Mouse (Mus musculus): ENCODE measurements around the gene Qser1. TPM values are rescaled to one million over a fixed set of nuclear protein-coding genes. Genes with fewer than 3 reads are reported as not detected.
"Not testable (repeated sequence)": the region's sequence is repeated elsewhere in the genome, so short reads cannot be mapped to it uniquely, and the experiment has no call there.

Gene Qser1
- polyA plus RNA-seq, 1 experiment from 2014 or later, result 6.9 TPM

- H3K9me3 ChIP-seq (replicated peaks; ENCODE audit: low read length), result no peaks in the 10 kb centered on the region
- H3K36me3 ChIP-seq (ENCODE audit: insufficient read depth, low read length), result no peaks in the 10 kb centered on the region
- 78% methylated on average over 2 of the region's 2 CpGs for WGBS
- no peak overlapping the region for H3K27ac ChIP-seq
- H3K27me3 ChIP-seq (ENCODE audit: insufficient read depth, low read length), result no peaks in the 10 kb centered on the region
- no peaks in the 10 kb centered on the region for H3K4me1 ChIP-seq (replicated peaks; ENCODE audit: insufficient read depth, low read length)
- no peak for ATAC-seq (replicated peaks; ENCODE audit: low FRiP score, low read depth)
- TF ChIP-seq CTCF (IDR thresholded peaks at IDR 0.05; ENCODE audit: low read depth), result no peak
- no peak for DNase-seq (ENCODE audit: low spot score)
- no peak overlapping the region for H3K4me2 ChIP-seq (ENCODE audit: low read length)
- no peak overlapping the region for H3K4me3 ChIP-seq (replicated peaks; ENCODE audit: low read depth, low read length)
- H3K9ac ChIP-seq (ENCODE audit: low read depth, low read length), result no peak overlapping the region
Observed at GRCm38 (mm10) chr2:104832486-104832885, 15.9 kb upstream of the Qser1 start.

DNA sequence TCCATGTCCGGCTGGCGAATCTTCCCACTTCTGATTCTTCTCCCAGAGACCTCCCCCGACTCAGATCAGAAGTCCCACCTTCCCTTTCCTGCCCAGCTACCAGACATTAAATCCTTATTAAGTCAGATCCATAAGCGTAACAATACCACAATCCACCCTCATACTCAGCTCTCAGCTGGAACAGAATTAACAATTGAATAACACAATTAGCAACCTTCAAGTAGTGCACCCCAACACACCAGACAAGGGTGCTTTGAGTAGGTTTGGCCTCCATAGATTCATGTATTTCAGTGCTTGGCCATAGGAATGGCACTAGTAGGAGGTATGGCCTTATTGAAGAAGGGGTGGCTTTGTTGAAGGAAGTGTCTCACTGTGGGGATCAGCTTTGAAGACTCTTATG, 9.6 kb upstream of the Qser1 start:
- H3K4me3 ChIP-seq (replicated peaks; ENCODE audit: low read depth, low read length), result no peak overlapping the region
- H3K9me3 ChIP-seq (replicated peaks; ENCODE audit: low read length), result no peaks in the 10 kb centered on the region
- no peaks in the 10 kb centered on the region for H3K27me3 ChIP-seq (ENCODE audit: insufficient read depth, low read length)
- H3K4me2 ChIP-seq (ENCODE audit: low read length), result no peak overlapping the region
- WGBS, result 95% methylated on average over 4 of the region's 4 CpGs
- no peak for TF ChIP-seq CTCF (IDR thresholded peaks at IDR 0.05; ENCODE audit: low read depth)
- no peak overlapping the region for H3K9ac ChIP-seq (ENCODE audit: low read depth, low read length)
- H3K27ac ChIP-seq, result no peak overlapping the region
- DNase-seq (ENCODE audit: low spot score) (no peak), ATAC-seq (replicated peaks; ENCODE audit: low FRiP score, low read depth) (no peak)
- no peaks in the 10 kb centered on the region for H3K36me3 ChIP-seq (ENCODE audit: insufficient read depth, low read length)
- H3K4me1 ChIP-seq (replicated peaks; ENCODE audit: insufficient read depth, low read length), result no peaks in the 10 kb centered on the region

DNA sequence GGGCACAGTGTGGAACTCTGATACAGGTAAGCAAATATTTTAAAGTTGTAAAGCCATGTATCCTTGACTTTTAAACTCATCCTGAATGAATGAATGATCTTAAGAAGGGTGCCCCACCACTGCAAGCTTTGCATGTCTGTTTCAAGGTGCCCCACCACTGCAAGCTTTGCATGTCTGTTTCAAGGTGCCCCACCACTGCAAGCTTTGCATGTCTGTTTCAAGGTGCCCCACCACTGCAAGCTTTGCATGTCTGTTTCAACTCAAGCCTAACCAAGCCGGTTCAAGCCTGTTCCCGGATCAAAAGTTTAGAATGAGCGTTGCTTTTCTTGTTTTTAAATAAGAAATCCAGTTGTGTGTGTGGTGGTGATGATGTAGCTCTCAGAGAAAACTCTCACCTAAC, 2.2 kb upstream of the Qser1 start:
- not testable (repeated sequence) for H3K9ac ChIP-seq (ENCODE audit: low read depth, low read length); H3K4me1 ChIP-seq (replicated peaks; ENCODE audit: insufficient read depth, low read length); H3K36me3 ChIP-seq (ENCODE audit: insufficient read depth, low read length); H3K4me2 ChIP-seq (ENCODE audit: low read length); H3K27ac ChIP-seq; H3K9me3 ChIP-seq (replicated peaks; ENCODE audit: low read length); ATAC-seq (replicated peaks; ENCODE audit: low FRiP score, low read depth); DNase-seq (ENCODE audit: low spot score); H3K27me3 ChIP-seq (ENCODE audit: insufficient read depth, low read length); H3K4me3 ChIP-seq (replicated peaks; ENCODE audit: low read depth, low read length)
- WGBS, result 87% methylated on average over 3 of the region's 3 CpGs

DNA sequence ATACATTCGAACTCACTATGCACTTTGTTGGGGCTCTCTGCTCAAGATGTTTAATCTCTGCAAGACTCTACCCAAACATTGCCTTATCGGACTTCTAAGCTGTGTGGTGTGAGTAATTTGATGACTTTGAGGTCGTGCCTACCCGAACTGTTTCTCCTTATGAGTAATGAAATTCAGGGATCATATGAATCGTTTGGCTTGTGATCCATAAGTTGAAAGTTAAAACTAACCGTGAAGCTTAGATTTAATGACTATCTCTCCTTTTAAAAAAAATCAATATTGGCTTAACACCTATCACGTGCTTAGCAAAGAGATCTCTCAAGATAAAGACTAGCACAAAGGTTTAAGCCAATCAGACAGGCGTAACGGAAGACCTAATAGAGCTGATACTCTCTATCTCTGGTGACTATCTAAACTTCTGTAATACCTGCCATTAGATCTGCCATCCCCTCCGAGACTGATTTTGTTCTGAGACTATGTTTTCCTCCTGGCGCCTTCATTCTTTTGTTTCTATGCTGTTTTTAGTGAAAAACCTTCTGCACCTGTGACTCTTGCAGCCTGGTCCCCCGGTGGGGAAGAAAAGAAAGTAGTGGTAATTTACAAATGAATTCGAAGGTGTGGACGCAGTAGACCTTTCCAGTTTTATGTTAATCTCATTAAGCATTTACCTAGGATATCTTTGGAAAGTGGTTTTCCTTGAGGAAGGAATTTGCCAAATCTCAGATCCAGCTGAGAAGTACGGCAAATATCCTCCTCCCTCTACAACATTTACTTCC, 1.2 kb upstream of the Qser1 start:
- no peaks in the 10 kb centered on the region; the same call in 1 of the 2 replicates for H3K4me1 ChIP-seq (replicated peaks; ENCODE audit: insufficient read depth, low read length)
- peak overlapping the region; percentile 94 for H3K4me3 ChIP-seq (replicated peaks; ENCODE audit: low read depth, low read length)
- 1% methylated on average over 15 of the region's 15 CpGs for WGBS
- H3K36me3 ChIP-seq (ENCODE audit: insufficient read depth, low read length), result no peaks in the 10 kb centered on the region
- peak overlapping the region; percentile 96 for H3K9ac ChIP-seq (ENCODE audit: low read depth, low read length)
- ATAC-seq (replicated peaks; ENCODE audit: low FRiP score, low read depth), result no peak
- TF ChIP-seq CTCF (IDR thresholded peaks at IDR 0.05; ENCODE audit: low read depth), result no peak
- peak overlapping the region; percentile 98 for H3K27ac ChIP-seq
- H3K4me2 ChIP-seq (ENCODE audit: low read length), result peak overlapping the region; percentile 75
- no peaks in the 10 kb centered on the region for H3K9me3 ChIP-seq (replicated peaks; ENCODE audit: low read length)
- DNase-seq (ENCODE audit: low spot score), result peak; percentile 26
- no peaks in the 10 kb centered on the region for H3K27me3 ChIP-seq (ENCODE audit: insufficient read depth, low read length)

- peak overlapping the region; percentile 96 for H3K9ac ChIP-seq (ENCODE audit: low read depth, low read length)
- ATAC-seq (replicated peaks; ENCODE audit: low FRiP score, low read depth), result peak; percentile 96
- no peaks in the 10 kb centered on the region for H3K9me3 ChIP-seq (replicated peaks; ENCODE audit: low read length)
- H3K4me1 ChIP-seq (replicated peaks; ENCODE audit: insufficient read depth, low read length), result no peaks in the 10 kb centered on the region; the same call in 1 of the 2 replicates
- peak; percentile 94 for DNase-seq (ENCODE audit: low spot score)
- TF ChIP-seq CTCF (IDR thresholded peaks at IDR 0.05; ENCODE audit: low read depth), result peak; percentile 69
- H3K27me3 ChIP-seq (ENCODE audit: insufficient read depth, low read length), result no peaks in the 10 kb centered on the region
- peak overlapping the region; percentile 94 for H3K4me3 ChIP-seq (replicated peaks; ENCODE audit: low read depth, low read length)
- peak overlapping the region; percentile 98 for H3K27ac ChIP-seq
- peak overlapping the region; percentile 75 for H3K4me2 ChIP-seq (ENCODE audit: low read length)
- H3K36me3 ChIP-seq (ENCODE audit: insufficient read depth, low read length), result no peaks in the 10 kb centered on the region
- under 1% methylated on average over 41 of the region's 51 CpGs for WGBS
Observed at GRCm38 (mm10) chr2:104816866-104817439, 393 bp upstream of the Qser1 start.

DNA sequence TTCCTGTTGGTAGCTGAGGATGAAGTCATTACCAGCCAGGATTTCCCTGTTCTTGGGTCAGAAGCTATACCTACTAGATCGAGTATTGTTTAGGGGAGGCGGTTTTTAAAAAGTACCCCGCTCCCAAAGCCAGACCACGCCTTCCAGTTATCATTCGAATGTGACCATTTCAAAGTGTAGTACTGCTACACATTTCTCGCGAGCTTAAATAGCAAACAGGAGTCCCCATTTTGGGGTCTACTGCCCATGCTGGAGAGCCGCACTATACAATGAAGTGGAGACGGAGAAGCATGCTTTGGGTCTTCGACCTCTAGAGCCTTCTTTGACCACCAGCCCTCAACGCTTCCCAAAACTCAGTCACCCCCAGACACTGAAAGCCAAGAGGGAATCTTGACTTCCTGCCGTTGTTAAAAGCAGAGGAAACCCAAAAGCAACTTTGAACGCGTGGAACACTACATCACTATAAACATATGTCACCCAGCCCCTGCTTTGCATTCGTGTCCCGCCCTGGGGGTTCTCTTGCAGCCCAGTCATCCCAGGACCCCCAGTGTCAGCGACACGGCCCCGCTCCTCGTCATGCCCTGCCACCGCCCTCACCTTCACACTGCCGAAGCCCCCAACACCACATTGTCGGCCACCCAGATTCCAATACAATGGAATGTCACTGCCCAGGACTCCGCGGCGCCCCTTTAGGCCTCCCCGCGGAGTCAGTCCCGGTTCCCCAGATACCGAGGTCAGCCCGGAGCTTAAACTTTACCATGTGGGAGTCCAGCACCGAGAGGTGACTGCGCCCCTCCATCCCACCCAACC, 794 bp downstream of the Qser1 start:
- Histone ChIP-seq H3K27me3 (ENCODE audit: insufficient read depth, low read length) (no peaks in the 10 kb centered on the region), H3K9me3 (replicated peaks; ENCODE audit: low read length) (no peaks in the 10 kb centered on the region), H3K4me1 (replicated peaks; ENCODE audit: insufficient read depth, low read length) (no peaks in the 10 kb centered on the region; the same call in 1 of the 2 replicates), H3K27ac (peak overlapping the region; percentile 98), H3K9ac (ENCODE audit: low read depth, low read length) (peak overlapping the region; percentile 96), H3K4me2 (ENCODE audit: low read length) (peak overlapping the region; percentile 75), H3K4me3 (replicated peaks; ENCODE audit: low read depth, low read length) (peak overlapping the region; percentile 94), H3K36me3 (ENCODE audit: insufficient read depth, low read length) (no peaks in the 10 kb centered on the region)
- no peak for TF ChIP-seq CTCF (IDR thresholded peaks at IDR 0.05; ENCODE audit: low read depth)
- ATAC-seq (replicated peaks; ENCODE audit: low FRiP score, low read depth) (peak; percentile 9), DNase-seq (ENCODE audit: low spot score) (peak; percentile 66)
- WGBS, result 0% methylated on average over 33 of the region's 33 CpGs
